Mouse (Mus musculus) G1E (cell line): ENCODE measurements at regions not wholly inside any gene's neighbourhood (a gene's known extent, or its start where the extent isn't known, plus 50 kb on each side); places are given as distances from the start of the nearest gene placed in this dataset.

ENCODE experiments used
- CTCF ChIP-seq: IDR thresholded peaks from 2 replicates; pipeline ENCODE4 v1.5.1; 2012; ENCODE audit warnings: low read depth, low read length, inconsistent platforms, mixed read lengths
- GATA1 ChIP-seq: IDR thresholded peaks from 2 replicates; pipeline ENCODE4 v1.6.1; 2012; ENCODE audit warnings: borderline replicate concordance, low read length, inconsistent platforms, mixed read lengths

DNA sequence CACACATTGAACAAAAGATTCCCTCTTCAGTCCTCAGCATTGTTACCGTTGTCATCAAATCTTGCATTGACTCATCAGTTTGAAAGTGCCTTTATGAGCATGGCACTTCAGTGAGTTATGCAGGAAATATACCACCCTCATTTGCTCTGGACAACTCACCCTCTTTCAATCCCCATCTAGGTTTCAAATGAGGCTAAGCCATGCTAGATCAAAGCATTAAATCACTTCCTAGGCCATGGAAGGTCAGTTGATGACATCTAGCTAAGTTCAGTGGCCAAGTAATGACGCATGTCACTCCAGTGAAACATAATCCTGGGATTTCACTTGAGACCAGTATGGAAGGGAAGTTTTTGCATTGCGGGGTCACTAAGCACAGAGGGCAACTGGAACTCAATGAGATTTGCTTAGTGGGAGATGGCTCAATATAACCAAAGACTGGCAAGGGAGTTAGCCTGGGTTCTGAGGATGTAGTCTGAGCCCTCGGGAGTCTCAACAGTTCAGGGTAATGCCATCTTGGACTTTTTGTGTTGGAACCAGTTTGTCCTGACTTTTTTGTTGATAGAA is 562.0 kb upstream of the Sall1 start:
- TF ChIP-seq CTCF (no peak), GATA1 (no peak)
